Mouse (Mus musculus) gonadal fat pad, adult 2 months (tissue): ENCODE results near the gene Crat. TPM values are rescaled to one million over a fixed set of nuclear protein-coding genes. Genes with fewer than 3 reads are reported as not detected.

Experiments used
- DNase-seq: peaks from one replicate; pipeline ENCODE4 v3.0.0-alpha.2; 2012; ENCODE audit warnings: low read depth
- polyA plus RNA-seq: library from polyadenylated mRNA; depleted of rRNA; stranded (reverse); fragments of >200 nt; gene quantifications from 2 replicates; pipeline ENCODE4 v1.2.3, GENCODE M21; 2012; rRNA removed

Gene Crat
- polyA plus RNA-seq = 112 and 133 TPM in 2 replicates

DNA sequence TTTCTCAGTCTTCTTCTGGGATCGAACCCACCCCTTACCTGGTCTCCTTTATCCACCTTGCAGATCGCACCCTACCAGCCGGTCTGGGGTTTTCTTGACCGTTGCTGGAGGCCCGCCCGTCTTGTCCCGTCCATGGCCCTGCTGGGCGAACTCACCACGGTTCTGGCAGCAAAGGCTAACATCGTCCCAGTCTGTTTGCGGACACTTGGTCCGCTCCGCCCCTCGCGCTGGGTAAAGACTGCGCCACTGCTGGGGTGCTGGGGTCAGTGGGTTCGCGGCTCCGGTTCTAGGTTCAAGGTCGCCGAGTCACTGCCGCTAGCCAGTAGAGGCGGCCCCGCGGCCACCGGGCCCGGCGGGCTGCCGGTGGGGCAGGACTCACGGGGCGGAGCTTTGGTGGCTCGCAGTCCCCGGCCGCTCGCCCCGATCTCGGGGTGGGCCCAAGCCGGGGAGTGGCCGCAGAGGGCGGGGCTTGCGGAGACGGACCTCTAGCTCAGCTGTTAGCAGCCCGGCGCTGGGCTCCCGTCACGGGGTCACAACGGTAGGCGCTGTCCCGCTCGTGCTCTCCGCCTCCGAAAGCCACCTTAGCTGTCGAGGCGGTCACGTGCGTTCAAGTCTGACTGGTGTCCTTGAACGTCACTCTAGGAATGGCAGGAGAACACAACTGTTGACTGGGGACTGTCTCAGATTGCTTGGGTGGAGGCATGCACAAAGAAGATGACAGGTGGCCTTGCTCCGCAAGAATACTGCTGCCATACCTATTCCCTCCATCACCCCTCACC lies at the start of gene Crat:
Crat (minus strand) TSS at position 657 of the 779 bp plus-strand sequence.
- no peak for DNase-seq

DNA sequence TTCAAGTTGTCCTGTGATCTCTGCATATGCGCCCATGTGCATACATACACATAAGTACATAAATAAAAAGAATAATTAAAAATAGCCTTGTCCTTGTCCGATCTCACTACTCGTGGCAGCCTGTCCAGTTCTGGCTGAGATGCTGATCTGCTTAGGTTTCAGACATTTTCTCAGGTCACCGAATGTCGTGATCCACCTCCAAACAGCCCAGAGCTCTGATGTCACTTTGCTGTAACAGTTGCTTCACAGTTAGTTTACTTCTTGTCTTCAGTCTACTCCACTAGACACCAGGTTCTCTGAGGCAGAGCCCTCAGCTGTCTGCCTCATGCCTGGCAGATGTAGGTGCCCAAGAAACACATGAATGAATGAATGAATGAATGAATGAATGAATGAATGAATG lies 48.8 kb upstream of the Crat start:
- DNase-seq = no peak

DNA sequence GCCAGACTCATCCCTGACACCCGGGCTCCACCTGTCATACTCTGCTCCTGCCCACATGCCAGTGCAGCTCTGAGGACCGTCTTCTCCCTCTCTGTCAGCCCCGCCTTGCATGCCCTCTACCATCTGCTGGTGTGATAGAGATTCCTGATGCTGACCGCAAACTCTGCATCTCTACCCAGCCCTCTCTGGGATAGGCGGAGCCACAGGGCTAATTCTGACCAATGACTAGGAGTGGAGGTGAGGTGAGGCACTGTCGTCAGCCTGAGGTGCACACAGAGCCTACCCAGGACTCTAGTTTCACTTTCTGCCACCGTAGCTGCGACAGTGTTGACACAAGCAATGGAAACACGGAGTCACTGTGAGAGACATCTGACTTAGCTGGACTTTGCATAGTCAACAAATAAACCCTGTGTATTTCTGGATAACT lies 48.3 kb upstream of the Crat start:
- no peak for DNase-seq

- no peak for DNase-seq
These were observed 47.7 kb upstream of the Crat start for GRCm38 (mm10) chr2:30463341-30463761.

GRCm38 (mm10) chr2:30459241-30459640 lies 43.6 kb upstream of the Crat start:
- no peak for DNase-seq

GRCm38 (mm10) chr2:30458349-30458748 lies 42.7 kb upstream of the Crat start:
- no peak for DNase-seq

DNA sequence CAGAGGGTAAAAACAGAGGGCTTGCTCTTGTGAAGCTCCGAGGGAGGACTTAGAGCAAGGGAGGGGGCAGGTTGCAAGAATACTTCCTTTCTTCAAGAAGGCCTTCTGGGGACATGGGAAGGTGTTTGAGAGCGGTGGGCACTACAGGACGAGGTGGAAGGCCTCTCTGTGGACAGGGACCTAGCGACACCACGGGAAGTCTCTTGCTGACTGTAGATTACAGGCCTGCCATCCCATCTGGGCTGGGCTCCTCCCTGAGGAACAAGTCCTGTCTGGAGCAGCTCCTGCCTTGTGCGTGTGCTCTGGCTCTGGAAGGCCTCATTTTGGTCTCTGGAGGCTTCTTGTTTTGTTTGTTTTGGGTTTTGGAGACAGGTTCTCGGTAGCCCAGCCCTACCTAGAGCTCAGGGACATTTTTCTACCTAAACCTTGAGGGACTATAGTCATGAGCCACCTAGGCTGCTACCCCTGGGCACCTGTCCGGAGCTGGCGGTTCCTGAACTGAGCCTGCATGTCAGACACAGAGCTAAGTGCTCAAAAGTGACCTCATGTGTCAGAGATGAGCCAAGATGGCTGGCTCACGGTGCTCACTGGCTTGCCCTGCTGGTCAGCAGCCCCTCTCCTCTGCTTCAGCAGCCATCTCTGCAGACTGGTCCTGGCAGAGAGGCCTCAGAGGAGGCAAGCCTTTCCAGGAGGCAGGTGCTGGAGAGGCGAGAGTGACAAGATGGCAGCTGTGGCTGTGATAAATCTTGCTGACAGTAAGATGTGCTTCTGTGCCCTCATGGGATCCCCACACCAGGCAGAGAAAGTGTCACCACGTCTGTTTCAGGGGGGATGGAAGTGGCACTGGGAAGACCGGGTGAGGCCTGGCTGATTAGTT lies 40.7 kb upstream of the Crat start:
- DNase-seq = no peak

DNA sequence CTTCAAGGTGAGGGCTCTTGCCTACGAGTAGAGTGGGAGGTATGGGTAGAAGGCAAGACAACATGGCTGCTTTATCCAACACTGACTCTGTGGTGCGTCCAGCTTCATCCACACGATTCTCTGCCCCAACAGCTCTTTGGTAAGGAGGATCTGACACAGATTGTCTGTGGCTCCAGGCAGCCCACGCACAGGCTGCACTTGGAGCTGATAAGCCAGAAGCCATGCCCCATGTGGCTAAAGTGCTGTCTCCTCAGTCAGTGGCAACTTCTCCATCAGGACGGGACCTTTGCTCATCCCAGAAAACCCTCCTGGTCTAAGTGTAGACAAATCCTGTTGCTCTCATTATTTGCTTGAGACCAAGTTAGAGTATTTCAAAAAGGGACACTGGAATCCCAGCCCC lies 39.0 kb upstream of the Crat start:
- DNase-seq = no peak

- no peak for DNase-seq
These were observed 38.0 kb upstream of the Crat start for GRCm38 (mm10) chr2:30453570-30453969.

DNA sequence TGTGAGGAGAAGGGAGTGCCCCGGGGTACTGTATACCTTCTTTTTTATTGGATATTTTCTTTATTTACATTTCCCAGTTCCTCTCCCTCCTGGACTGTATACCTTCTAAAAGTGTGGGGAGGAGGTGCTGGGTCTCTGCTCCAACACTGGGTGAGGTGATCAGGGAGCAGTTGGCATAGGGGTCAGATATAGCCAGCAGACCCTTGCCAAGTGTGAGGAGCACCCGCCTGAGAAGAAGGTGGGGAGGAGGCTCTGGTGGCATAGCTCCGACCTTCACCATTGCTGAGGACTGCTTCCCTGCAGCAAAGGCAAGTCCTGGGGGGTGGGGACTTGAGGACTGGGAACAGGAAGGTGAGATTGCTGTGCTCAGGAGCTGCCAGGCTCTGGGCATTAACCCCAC lies 35.9 kb upstream of the Crat start:
- no peak for DNase-seq

DNA sequence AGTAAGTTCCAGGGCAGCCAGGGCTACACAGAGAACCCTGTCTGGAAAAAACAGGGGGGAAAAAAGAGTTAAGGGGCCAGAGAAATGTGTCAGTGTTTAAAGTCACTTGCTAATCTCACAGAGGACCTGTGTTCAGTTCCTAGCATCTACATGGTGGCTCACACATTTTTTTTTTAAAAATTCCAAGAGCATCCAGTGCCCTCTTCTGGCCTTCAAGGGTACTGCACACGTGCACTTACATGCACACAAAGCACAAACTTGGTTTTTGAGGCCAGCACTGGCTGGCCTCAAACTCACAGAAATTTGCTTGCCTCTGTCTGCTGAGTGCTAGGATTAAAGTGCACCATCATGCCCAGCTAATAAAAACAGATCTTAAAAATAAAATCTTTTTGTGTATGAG lies 34.9 kb upstream of the Crat start:
- DNase-seq = no peak

DNA sequence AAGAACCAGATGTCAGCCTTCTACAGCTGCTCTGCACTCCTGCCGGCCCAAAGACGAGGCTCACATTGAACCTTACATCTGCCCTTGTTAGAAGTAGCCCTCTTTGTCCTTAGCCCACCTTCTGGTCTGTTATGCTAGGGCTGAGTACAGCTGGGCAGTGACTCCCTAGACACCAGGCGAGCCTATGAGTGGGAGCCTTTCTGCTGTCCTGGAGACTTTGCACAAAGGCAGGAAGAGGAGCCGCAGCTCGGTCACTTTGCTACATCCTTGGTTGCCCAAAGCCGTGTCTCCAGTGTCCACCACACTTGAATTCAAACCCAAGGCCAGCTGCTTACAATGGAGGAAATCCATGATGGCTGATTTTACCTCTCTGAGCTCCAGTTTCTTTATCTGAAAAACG lies 32.8 kb upstream of the Crat start:
- DNase-seq = no peak

GRCm38 (mm10) chr2:30446891-30447826 lies 31.5 kb upstream of the Crat start:
- no peak for DNase-seq

DNA sequence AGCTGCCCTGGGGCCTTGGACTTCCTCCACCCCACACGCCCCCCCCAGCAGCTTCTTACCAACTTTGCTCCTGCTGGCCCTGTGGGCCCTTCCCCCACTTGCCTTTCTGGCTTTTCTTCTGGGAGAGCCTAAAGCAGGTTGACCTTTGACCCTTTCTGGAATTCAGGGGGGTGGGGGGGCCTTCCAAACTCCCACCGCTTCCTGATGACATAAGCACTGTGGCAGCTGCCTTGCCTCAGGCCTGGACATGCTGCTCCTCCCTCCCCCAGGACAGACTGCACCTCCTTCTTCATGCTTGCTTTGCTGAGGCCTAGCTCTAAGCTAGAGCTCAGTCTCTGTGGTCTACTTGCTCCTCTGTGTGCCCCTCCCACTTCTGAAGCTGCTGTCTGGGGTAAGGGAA lies 29.7 kb upstream of the Crat start:
- DNase-seq = no peak

DNA sequence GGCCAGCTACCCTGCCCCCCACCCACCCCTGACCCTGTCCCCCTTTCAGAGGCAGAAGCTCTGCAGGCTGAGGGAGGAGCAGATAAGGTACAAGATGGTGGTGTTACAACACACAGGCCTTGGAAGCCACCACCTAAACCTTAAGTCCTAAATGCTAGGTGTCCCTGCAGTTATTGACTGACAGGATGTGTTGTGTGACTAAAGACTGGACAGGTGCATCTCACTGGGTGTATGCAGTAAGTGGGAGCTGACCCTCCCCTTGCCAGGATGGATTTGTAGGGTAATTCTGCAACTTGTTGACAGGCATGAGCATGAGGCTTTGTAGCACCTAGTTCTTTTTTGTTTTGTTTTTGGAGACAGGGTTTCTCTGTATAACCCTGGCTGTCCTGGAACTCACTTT lies 28.8 kb upstream of the Crat start:
- DNase-seq = no peak

DNA sequence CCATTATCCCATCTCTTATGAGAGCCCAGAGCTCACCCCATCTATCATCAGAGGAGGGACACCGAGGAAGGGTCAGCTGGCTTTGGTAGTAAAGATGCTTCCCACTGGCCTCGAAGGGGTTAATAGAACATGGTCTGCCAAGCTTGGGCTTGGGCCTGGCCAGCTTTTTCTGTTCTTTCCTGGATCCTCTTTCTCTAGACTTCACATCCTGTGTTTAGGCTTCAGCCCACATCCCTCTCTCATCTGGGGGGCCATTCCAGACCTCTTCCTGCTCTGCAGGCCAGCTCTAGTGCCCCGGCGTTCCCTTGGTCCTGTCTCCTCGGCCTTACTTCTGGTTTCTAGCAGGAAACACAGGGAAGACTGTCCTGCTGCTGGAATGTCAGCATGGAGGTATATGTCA lies 28.4 kb upstream of the Crat start:
- no peak for DNase-seq

- no peak for DNase-seq
These were observed 27.7 kb upstream of the Crat start for GRCm38 (mm10) chr2:30443281-30443680.

DNA sequence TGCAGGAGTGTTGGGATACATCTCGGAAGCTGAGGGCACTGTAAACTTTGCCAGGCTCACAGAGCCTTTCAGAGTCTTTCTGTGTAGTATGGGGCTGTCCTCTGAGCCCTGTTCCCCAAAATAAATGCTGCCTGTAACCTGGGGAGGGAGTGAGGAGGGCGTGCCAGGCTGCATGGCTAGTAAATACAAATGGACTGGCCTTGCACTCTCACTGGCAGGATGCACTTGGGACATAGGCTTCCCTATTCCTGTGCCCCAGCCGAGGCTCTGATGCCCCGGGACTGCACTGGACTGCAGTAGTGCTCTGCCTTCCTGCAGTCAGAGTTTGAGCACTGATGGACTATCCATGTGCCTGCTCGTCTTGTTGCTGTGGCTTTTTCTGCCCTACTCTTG lies 26.9 kb upstream of the Crat start:
- DNase-seq = no peak

DNA sequence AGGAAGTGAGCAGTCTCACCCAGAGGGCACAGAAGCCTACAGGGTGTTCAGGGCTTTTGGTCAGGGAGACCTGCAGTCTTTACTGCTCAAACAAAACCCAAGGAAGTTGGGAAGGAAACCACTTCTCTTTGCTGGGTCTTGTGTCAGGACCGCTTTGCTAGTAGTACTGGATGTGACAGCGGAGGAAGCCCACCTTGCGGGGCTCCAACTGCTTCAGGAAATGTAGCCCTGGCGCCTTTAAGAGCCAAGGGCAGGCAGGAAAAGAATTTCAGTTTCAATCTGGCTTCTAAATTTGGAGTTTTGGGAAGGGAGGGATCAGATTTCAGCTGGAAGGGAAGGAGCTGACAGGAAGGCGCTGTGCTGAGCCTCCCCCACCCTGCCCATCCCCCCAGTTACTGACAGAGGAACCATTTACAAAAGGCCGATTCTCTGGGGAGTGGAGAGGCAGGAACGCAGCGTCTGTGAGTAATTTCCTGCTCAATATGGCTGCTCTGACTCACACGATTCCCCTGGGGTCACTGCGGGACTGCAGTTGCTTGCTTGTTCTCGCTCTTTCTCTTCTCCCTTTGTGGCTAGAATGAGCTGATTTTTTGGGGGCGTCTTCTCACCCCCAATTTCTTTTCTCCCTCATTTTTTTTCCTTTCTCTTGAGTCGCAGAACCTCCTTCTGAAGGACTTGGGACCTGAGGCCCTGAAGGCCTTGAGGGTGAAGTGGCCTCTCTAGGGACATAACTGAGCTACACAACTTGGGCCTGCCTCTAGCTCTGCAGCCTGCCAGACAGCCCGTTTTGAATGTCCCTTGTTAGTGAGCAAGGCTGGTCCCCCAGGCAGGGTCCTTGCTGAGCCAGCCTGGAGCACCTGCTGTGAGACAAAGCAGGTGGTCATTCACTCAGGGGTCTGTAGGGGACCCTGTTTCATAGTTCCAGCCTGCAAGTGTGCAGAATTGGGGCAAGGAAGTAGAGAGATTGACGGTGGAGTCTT lies 26.2 kb upstream of the Crat start:
- no peak for DNase-seq

DNA sequence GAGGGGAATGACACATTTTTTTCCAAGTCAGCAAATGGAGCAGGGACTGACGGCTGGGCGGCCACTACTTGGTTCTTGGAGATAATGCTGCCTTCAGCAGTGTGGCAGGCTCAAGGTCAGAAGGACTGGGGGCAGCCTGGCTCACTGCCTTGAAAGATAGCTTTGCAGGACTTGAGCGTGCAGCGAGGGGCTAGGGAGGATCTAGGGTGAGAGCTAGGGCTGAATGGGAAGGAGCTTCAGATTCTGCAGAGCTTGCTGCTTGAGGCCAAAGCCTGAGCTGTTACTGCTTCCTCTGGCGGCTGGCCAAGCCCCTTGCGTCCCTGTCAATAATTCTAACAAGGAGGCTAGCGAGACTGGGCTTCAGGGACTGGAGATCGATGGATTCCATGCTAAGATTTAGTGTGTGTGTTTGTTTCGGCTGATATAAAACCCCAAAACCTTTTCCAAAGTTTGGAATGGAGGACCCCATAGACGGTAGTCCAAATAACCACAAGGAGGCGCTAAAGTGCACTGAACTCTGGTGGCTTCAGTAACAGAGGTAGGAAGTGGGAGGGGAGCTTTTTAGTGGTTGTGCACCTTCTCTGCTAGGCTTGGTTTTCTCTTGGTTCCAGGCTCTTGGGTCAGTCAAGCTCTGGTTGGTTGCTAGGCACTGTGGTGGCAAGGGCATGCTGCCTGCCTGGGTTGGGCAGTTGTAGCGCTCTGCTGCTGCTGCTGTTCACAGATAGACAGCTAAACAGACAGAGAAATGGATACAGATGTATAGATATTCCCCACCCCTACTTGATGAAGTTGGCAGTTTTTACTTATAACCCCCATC lies 25.3 kb upstream of the Crat start:
- DNase-seq = no peak
